Mouse (Mus musculus): ENCODE data around the gene Plekhh3. TPM values are rescaled to one million over a fixed set of nuclear protein-coding genes. Genes with fewer than 3 reads are reported as not detected.

Gene Plekhh3
- polyA plus RNA-seq, 1 experiment = 0.15 TPM

DNA sequence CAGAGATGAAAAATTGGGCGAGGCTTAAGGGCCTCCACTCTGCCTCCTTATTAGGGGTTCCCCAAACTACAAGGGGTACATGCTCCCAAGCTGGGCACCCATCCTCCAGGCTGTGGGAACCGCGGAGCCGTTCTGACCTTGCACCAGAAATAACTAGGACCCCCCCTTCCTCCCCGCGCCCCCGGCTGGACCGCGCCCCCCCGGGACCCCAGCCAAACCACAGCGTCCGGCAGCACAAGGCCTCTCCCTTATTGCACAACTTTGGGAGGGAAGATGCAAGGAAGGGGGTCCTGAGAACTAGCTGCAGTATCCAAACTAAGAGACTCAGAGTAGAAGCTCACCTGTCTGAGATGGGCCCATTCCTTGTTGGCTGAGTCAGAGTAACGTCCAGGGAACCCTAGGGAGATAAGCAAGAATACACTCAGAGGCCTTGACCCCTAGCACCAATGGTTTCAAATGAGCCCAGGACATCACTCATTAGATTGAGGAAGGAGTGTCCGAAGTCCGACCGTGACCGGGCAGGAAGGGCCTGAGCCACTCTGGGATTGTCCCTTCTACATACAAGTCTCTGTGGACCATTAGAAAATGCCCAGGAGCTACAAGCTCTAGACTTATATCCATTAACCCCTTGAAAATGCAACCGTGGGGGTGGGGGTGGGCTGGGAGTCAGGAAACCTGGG, 2.7 kb downstream of the Plekhh3 start:
- H3K36me3 ChIP-seq (ENCODE audit: control insufficient read depth) = peaks cover 5% of the 10 kb centered on the region; the same call in 1 of the 2 replicates
- TF ChIP-seq GATA1 (IDR thresholded peaks at IDR 0.05; ENCODE audit: low read length) = no peak
- no peak for TF ChIP-seq TAL1 (IDR thresholded peaks at IDR 0.05; ENCODE audit: low read length)
- H3K27me3 ChIP-seq (ENCODE audit: control insufficient read depth) = peaks cover 100% of the 10 kb centered on the region
- peaks cover 37% of the 10 kb centered on the region for H3K4me1 ChIP-seq (ENCODE audit: control insufficient read depth)
- H3K9me3 ChIP-seq (ENCODE audit: control insufficient read depth, low read length) = peaks cover 10% of the 10 kb centered on the region; the same call in 1 of the 2 replicates
- no peak overlapping the region for H3K4me3 ChIP-seq (replicated peaks)

DNA sequence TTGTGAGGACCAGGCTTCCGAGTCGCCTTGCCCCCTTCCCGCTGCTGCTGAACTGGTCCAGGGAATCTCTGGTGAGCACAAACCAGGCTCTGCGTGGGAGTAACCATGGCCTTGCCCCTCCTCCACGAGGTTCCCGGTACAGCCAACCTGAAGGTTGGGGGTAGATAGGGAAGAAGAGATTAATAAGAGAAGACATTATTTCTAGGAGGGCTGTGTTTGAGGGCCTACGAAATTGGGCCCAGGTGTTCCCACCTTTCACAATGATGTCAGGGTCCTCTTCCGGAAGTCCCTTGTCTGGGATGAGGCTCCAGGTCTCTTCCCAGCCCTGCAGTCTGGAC, 3.2 kb downstream of the Plekhh3 start:
- Histone ChIP-seq H3K4me1 (ENCODE audit: control insufficient read depth) (peaks cover 33% of the 10 kb centered on the region), H3K9me3 (ENCODE audit: control insufficient read depth, low read length) (peaks cover 11% of the 10 kb centered on the region; the same call in 1 of the 2 replicates), H3K4me3 (replicated peaks) (no peak overlapping the region), H3K27me3 (ENCODE audit: control insufficient read depth) (peaks cover 100% of the 10 kb centered on the region), H3K36me3 (ENCODE audit: control insufficient read depth) (peaks cover 5% of the 10 kb centered on the region; the same call in 1 of the 2 replicates)
- TF ChIP-seq GATA1 (IDR thresholded peaks at IDR 0.05; ENCODE audit: low read length) = no peak
- TF ChIP-seq TAL1 (IDR thresholded peaks at IDR 0.05; ENCODE audit: low read length) = no peak

DNA sequence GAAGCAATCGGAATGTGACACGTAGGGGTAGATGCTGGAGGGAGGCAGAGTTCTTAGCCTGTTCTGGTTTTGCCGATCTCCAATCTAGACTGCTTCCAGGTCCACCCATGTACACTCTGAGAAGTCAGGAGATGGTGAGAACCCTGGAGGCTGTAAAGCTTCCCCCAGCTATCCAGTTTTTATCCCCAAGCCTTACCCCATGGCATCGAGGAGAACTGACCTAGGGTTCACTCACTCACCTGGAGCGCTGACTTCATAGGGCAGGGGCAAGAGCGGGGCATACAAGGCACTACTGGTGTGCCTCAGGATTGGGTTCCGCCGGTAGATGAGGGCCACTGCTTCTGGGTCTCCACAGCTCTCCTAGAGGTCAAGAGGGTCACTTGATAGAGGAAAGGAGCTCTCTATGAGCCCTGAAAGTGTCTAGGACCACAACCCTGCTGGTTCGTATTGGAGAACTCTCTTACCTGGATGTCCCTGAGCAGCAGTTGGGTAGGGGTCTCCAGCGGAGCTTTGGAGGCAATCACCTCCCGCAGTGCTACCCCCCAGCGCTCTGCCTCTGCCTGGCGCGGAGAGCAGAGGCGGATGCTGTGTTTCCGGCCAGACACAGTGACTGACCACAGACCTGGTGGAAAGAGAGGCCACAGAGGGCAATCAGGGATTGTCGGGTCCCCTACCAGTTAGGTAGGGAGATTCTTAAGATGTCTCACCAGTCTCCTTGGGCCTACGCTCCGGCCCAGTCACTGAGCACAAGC, 3.8 kb downstream of the Plekhh3 start:
- Histone ChIP-seq H3K27me3 (ENCODE audit: control insufficient read depth) (peaks cover 100% of the 10 kb centered on the region), H3K4me3 (replicated peaks) (no peak overlapping the region), H3K4me1 (ENCODE audit: control insufficient read depth) (peaks cover 33% of the 10 kb centered on the region), H3K9me3 (ENCODE audit: control insufficient read depth, low read length) (peaks cover 9% of the 10 kb centered on the region; the same call in 1 of the 2 replicates), H3K36me3 (ENCODE audit: control insufficient read depth) (peaks cover 5% of the 10 kb centered on the region; the same call in 1 of the 2 replicates)
- no peak for TF ChIP-seq GATA1 (IDR thresholded peaks at IDR 0.05; ENCODE audit: low read length)
- no peak for TF ChIP-seq TAL1 (IDR thresholded peaks at IDR 0.05; ENCODE audit: low read length)

DNA sequence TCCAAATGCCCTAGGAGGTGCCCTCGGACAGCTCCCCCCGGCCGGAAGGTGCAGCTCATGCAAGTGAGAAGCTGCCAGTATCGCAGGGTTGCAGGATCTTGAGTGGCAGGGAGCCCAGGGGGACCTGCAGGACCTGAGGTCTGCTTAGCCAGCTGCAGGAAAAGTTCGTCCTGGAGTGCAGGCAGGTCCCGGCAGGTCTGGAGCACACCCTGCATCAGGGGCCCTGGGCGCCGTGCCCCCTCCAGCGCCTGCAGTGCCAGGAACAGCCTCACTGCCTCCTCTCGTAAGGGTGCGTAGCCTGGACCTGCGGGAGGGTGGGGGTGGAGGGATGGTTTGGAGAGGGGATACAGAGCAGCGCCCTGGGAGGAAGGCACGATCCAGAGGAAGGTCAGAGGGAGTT, 4.8 kb downstream of the Plekhh3 start:
- H3K9me3 ChIP-seq (ENCODE audit: control insufficient read depth, low read length) = peaks cover 5% of the 10 kb centered on the region; the same call in 1 of the 2 replicates
- peaks cover 5% of the 10 kb centered on the region; the same call in 1 of the 2 replicates for H3K36me3 ChIP-seq (ENCODE audit: control insufficient read depth)
- no peak overlapping the region for H3K4me3 ChIP-seq (replicated peaks)
- peaks cover 24% of the 10 kb centered on the region for H3K4me1 ChIP-seq (ENCODE audit: control insufficient read depth)
- peaks cover 100% of the 10 kb centered on the region for H3K27me3 ChIP-seq (ENCODE audit: control insufficient read depth)
- TF ChIP-seq TAL1 (IDR thresholded peaks at IDR 0.05; ENCODE audit: low read length) = no peak
- TF ChIP-seq GATA1 (IDR thresholded peaks at IDR 0.05; ENCODE audit: low read length) = no peak

DNA sequence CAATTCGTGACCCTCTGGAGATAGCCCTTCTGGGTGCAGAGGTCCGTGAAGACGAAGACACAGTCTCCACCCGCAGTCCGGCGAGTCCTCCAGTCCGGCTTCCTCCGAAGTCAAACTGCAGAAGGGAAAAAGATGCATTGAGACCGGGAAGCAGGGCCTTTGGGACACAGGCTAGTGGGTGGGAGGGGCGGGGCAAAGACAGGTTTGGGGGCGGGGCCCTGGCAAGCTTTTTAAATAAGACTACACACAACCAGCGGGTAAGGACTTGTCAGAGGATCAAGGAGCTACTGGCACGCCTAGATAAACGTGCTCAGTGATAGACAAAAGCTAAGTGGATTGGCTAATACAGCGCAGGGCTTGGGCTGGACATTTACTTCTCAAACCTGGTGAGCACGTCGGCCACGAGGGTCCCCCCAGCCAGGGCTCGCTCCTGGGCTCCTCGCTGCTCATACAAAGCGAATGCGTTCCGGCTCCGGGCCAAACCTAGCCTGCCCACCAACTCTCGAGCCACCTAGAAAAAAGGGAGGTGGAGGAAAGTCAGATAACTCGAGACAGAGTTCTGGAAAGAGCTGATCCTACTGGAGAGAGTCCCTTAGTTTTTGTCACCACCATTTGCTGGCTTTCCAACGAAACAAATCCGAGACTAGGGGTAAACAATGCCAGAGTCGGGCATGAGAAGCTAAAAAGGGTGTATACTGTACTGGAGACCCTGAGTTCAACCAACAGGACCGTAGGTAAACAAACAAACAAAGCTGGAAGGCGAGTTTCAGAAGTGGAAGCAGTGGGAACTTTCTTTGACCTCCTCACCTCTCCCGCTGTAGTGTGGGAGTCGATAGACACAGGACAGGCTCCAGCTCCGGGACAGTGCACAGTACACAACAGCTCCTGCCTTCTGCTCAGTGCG, 6.2 kb downstream of the Plekhh3 start:
- peaks cover 12% of the 10 kb centered on the region for H3K4me1 ChIP-seq (ENCODE audit: control insufficient read depth)
- peaks cover 5% of the 10 kb centered on the region; the same call in 1 of the 2 replicates for H3K36me3 ChIP-seq (ENCODE audit: control insufficient read depth)
- TF ChIP-seq TAL1 (IDR thresholded peaks at IDR 0.05; ENCODE audit: low read length) (no peak), GATA1 (IDR thresholded peaks at IDR 0.05; ENCODE audit: low read length) (no peak)
- peaks cover 94% of the 10 kb centered on the region for H3K27me3 ChIP-seq (ENCODE audit: control insufficient read depth)
- no peak overlapping the region for H3K4me3 ChIP-seq (replicated peaks)
- peaks cover 2% of the 10 kb centered on the region; the same call in 1 of the 2 replicates for H3K9me3 ChIP-seq (ENCODE audit: control insufficient read depth, low read length)

DNA sequence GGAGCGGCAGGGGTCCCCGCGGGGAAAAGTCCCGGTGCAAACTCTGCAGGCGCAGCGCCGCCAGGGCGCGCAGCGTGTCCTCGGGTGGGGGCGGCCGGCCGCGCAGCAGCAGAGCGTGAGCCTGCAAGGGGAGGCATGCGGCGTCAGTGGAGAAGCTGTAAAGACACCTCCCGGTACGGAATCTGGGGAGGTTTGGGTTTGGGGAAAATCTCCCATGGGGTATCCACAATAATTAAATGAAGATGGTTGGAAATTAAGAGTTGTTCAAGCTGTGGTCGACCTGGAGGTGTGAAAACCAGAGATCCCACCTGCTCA, 6.8 kb downstream of the Plekhh3 start:
- no peak overlapping the region for H3K4me3 ChIP-seq (replicated peaks)
- peaks cover 94% of the 10 kb centered on the region for H3K27me3 ChIP-seq (ENCODE audit: control insufficient read depth)
- peaks cover 12% of the 10 kb centered on the region for H3K4me1 ChIP-seq (ENCODE audit: control insufficient read depth)
- TF ChIP-seq TAL1 (IDR thresholded peaks at IDR 0.05; ENCODE audit: low read length) (no peak), GATA1 (IDR thresholded peaks at IDR 0.05; ENCODE audit: low read length) (no peak)
- H3K9me3 ChIP-seq (ENCODE audit: control insufficient read depth, low read length) = peaks cover 2% of the 10 kb centered on the region; the same call in 1 of the 2 replicates
- peaks cover 5% of the 10 kb centered on the region; the same call in 1 of the 2 replicates for H3K36me3 ChIP-seq (ENCODE audit: control insufficient read depth)

DNA sequence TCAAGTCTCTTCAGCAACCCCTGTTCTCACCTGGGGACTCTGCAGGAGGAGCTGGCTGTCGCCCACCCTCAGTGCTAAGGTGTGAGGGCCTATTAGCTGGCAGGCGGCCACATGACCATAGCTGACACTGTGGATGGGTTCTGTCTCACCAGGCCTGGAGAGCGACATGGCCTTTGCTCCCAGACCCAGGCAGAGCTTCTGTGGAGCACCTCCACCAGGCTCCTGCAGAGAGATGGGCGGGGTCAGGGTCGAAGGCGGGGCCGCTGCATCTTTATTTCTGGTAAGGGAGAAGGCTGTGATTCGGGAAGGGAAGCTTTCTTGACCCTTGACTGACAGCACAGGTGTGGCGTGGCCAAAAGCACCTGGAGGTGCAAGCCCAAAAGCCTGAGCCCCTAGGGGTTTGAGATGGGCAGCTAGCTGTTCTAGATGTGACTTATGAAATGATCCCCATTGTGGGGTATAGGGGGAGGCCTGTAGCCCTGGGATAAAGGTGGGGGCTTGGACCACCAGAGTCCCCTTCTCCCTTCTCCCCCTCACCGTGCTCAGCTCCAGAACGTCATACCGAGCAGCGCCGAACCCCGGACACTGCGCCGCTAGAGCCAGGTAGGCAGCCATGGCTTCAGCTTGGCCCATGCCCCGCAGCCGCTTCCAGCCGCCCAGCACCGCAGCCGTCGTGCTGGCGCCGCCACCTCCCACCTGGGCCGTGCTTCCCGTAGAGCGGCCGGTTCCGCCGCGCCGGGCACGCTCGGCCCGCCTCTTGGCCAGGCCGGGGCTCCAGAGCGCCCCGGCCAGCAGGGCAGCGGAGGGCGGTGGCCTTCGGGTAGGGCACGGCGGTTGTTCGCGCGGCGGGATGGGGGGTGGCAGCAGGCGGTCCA, 7.4 kb downstream of the Plekhh3 start:
- no peak for TF ChIP-seq TAL1 (IDR thresholded peaks at IDR 0.05; ENCODE audit: low read length)
- TF ChIP-seq GATA1 (IDR thresholded peaks at IDR 0.05; ENCODE audit: low read length) = no peak
- peaks cover 5% of the 10 kb centered on the region; the same call in 1 of the 2 replicates for H3K36me3 ChIP-seq (ENCODE audit: control insufficient read depth)
- peaks cover 94% of the 10 kb centered on the region for H3K27me3 ChIP-seq (ENCODE audit: control insufficient read depth)
- peaks cover 2% of the 10 kb centered on the region; the same call in 1 of the 2 replicates for H3K9me3 ChIP-seq (ENCODE audit: control insufficient read depth, low read length)
- no peak overlapping the region for H3K4me3 ChIP-seq (replicated peaks)
- H3K4me1 ChIP-seq (ENCODE audit: control insufficient read depth) = peaks cover 12% of the 10 kb centered on the region

DNA sequence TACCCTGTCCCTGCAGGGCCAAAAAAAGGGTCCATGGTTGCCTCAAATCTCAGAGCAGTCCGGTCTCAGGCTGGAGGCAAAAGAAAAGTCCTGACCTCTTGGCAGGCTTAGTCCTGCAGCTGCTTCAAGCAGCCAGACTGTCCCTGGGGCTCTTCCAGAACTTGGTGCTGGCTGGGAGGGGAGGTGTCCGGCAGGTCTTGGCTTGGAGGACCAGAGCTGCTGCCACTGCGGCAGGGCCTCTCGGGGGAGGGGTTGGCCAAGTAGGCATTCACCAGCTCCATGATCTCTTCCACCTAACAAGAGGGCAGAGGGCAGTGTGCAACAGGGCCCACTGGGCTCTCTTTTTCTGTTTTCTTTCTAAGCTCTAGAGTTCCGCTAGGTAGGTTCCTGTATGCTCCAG, 8.4 kb downstream of the Plekhh3 start:
- TF ChIP-seq GATA1 (IDR thresholded peaks at IDR 0.05; ENCODE audit: low read length) = no peak
- no peak for TF ChIP-seq TAL1 (IDR thresholded peaks at IDR 0.05; ENCODE audit: low read length)
- peaks cover 93% of the 10 kb centered on the region for H3K27me3 ChIP-seq (ENCODE audit: control insufficient read depth)
- H3K4me3 ChIP-seq (replicated peaks) = no peak overlapping the region
- peaks cover 2% of the 10 kb centered on the region; the same call in 1 of the 2 replicates for H3K9me3 ChIP-seq (ENCODE audit: control insufficient read depth, low read length)
- H3K4me1 ChIP-seq (ENCODE audit: control insufficient read depth) = peaks cover 12% of the 10 kb centered on the region
- H3K36me3 ChIP-seq (ENCODE audit: control insufficient read depth) = peaks cover 4% of the 10 kb centered on the region; the same call in 1 of the 2 replicates
